Mouse (Mus musculus) stomach, embryonic 16.5 days (tissue): ENCODE data around the gene Cdh22. TPM values are rescaled to one million over a fixed set of nuclear protein-coding genes. Genes with fewer than 3 reads are reported as not detected.

Source experiments
- ATAC-seq: fragments of 200-750 bp; cut with Nextera tagmentation; 2 replicates; pipeline ENCODE4 v1.8.0; 2017; ENCODE audit warnings: moderate number of reproducible peaks, moderate TSS enrichment; ENCODE audit not compliant: insufficient read depth, low FRiP score
- H3K27ac ChIP-seq: fragments of 300-500 bp; sonication (generic); 2 replicates; pipeline ENCODE4 v1.5.1; 2014; ENCODE audit warnings: low read length
- H3K27me3 ChIP-seq: fragments of 300-500 bp; sonication (generic); 2 replicates; pipeline ENCODE4 v1.6.1; 2014; ENCODE audit warnings: low read length, control low read depth, mixed read lengths; ENCODE audit not compliant: control insufficient read depth, insufficient read depth
- H3K36me3 ChIP-seq: fragments of 300-500 bp; sonication (generic); 2 replicates; pipeline ENCODE4 v1.6.1; 2014; ENCODE audit warnings: low read length; ENCODE audit not compliant: control insufficient read depth, insufficient read depth
- H3K4me1 ChIP-seq: fragments of 300-500 bp; sonication (generic); 2 replicates; pipeline ENCODE4 v1.6.1; 2014; ENCODE audit warnings: low read length, control low read depth, mixed read lengths; ENCODE audit not compliant: control insufficient read depth, insufficient read depth
- H3K4me2 ChIP-seq: fragments of 300-500 bp; sonication (generic); 2 replicates; pipeline ENCODE4 v1.6.1; 2014; ENCODE audit warnings: low read depth, low read length, mixed read lengths
- H3K4me3 ChIP-seq: fragments of 300-500 bp; sonication (generic); replicated peaks from 2 replicates; pipeline ENCODE4 v1.5.1; 2014; ENCODE audit warnings: mild to moderate bottlenecking, low read length
- H3K9ac ChIP-seq: fragments of 300-500 bp; sonication (generic); 2 replicates; pipeline ENCODE4 v1.6.1; 2014; ENCODE audit warnings: low read length
- H3K9me3 ChIP-seq: fragments of 300-500 bp; sonication (generic); replicated peaks from 2 replicates; pipeline ENCODE4 v1.6.1; 2016; ENCODE audit warnings: low read length, control low read depth; ENCODE audit not compliant: control insufficient read depth
- WGBS: fragments of 180-500 bp; shearing (Covaris S2); extraction: QIAGEN DNeasy Blood & Tissue Kit; methylation state at CpG from one replicate; pipeline ENCODE4 v1.1.7; 2014; 5-methylcytosine and 5-hydroxymethylcytosine counted together
- polyA plus RNA-seq: library from polyadenylated mRNA; unstranded; fragments of >200 nt; fragmentation: Nextera tagmentation; extraction: Ambion mirVana; gene quantifications from 2 replicates; pipeline ENCODE4 v1.2.1, GENCODE M21; 2015

The Cdh22 gene
- polyA plus RNA-seq, 1 experiment from 2014 or later: 0.21 TPM

- Histone ChIP-seq H3K9ac (no peak overlapping the region), H3K4me1 (0 out of 2 replicates have a peak, but pooled peaks cover 3% of the 10 kb centered on the region), H3K36me3 (no peaks in the 10 kb centered on the region), H3K4me2 (no peak overlapping the region), H3K4me3 (no peak overlapping the region), H3K27me3 (no peaks in the 10 kb centered on the region), H3K27ac (no peak overlapping the region), H3K9me3 (no peaks in the 10 kb centered on the region)
- WGBS: 22% methylated on average over 8 of the region's 8 CpGs
- no peak for ATAC-seq
These were observed 36.7 kb upstream of the Cdh22 start for GRCm38 (mm10) chr2:165271326-165271725.

GRCm38 (mm10) chr2:165270858-165271257 lies 36.2 kb upstream of the Cdh22 start:
- no peak for ATAC-seq
- no peaks in the 10 kb centered on the region for H3K27me3 ChIP-seq

DNA sequence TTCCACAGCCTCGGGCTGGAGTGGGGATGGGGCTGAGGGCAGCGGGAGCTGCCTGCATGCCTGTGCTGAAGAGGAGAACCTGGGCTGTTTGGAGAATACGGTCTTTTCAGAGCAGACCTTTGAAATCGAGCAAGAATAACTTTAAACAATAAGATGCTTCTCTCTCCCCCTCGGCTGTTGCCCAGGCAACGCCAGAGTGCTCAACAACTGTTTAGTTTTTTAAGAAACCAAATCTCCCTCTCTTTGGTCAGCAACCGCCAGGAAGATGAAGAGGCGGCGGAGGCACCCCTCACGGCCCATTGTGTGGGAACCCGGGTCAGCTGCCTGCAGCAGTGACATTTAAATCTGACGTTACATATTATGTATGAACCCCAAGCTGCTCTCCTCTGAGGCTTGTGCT lies 32.1 kb upstream of the Cdh22 start:
- no peak overlapping the region for H3K9ac ChIP-seq
- ATAC-seq: no peak
- no peaks in the 10 kb centered on the region for H3K4me1 ChIP-seq
- no peaks in the 10 kb centered on the region for H3K27me3 ChIP-seq
- H3K36me3 ChIP-seq: no peaks in the 10 kb centered on the region
- no peak overlapping the region for H3K4me3 ChIP-seq
- H3K9me3 ChIP-seq: no peaks in the 10 kb centered on the region
- H3K4me2 ChIP-seq: no peak overlapping the region
- H3K27ac ChIP-seq: no peak overlapping the region
- WGBS: 16% methylated on average over 12 of the region's 12 CpGs

More at GRCm38 (mm10) chr2:165270858-165271257, 36.2 kb upstream of the Cdh22 start:
- Histone ChIP-seq H3K27ac (no peak overlapping the region), H3K36me3 (no peaks in the 10 kb centered on the region), H3K9ac (no peak overlapping the region), H3K4me2 (no peak overlapping the region), H3K9me3 (no peaks in the 10 kb centered on the region), H3K4me1 (0 out of 2 replicates have a peak, but pooled peaks cover 3% of the 10 kb centered on the region), H3K4me3 (no peak overlapping the region)
- WGBS: 42% methylated on average over 7 of the region's 7 CpGs

- H3K4me3 ChIP-seq: no peak overlapping the region
- H3K4me2 ChIP-seq: no peak overlapping the region
- ATAC-seq: no peak
- H3K9ac ChIP-seq: no peak overlapping the region
- no peaks in the 10 kb centered on the region for H3K36me3 ChIP-seq
- H3K27ac ChIP-seq: no peak overlapping the region
- 55% methylated on average over 7 of the region's 7 CpGs for WGBS
- no peaks in the 10 kb centered on the region for H3K27me3 ChIP-seq
- no peaks in the 10 kb centered on the region for H3K4me1 ChIP-seq
- H3K9me3 ChIP-seq: no peaks in the 10 kb centered on the region
These were observed 29.2 kb upstream of the Cdh22 start for GRCm38 (mm10) chr2:165263861-165264260.

GRCm38 (mm10) chr2:165262274-165262990 lies 27.8 kb upstream of the Cdh22 start:
- 58% methylated on average over 18 of the region's 18 CpGs for WGBS
- no peak overlapping the region for H3K4me3 ChIP-seq
- no peak overlapping the region for H3K4me2 ChIP-seq
- no peaks in the 10 kb centered on the region for H3K4me1 ChIP-seq
- no peak for ATAC-seq
- H3K9me3 ChIP-seq: no peaks in the 10 kb centered on the region
- H3K9ac ChIP-seq: no peak overlapping the region
- no peaks in the 10 kb centered on the region for H3K36me3 ChIP-seq
- no peak overlapping the region for H3K27ac ChIP-seq
- no peaks in the 10 kb centered on the region for H3K27me3 ChIP-seq

DNA sequence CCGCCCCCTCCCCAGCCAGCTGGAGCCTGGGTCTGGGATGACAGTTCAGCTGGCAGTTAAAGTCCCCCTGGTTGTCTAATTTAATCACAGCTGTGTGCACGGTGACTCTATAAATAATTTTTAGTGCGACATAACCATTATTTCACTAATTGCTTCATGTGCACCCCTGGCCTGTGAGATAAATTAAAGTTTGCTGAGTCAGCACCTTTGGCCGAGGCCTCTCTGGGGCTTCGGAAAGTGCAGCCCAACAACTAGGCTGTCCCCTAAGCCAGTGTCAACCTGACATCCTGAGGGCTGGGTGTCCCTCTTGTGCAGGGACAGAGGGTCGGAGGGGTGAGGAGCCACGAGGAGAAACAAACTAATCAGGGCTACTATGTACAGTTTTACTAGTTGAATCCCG lies 25.2 kb upstream of the Cdh22 start:
- ATAC-seq: no peak
- WGBS: 71% methylated on average over 8 of the region's 8 CpGs
- H3K36me3 ChIP-seq: no peaks in the 10 kb centered on the region
- no peak overlapping the region for H3K27ac ChIP-seq
- H3K9ac ChIP-seq: no peak overlapping the region
- H3K4me3 ChIP-seq: no peak overlapping the region
- H3K9me3 ChIP-seq: no peaks in the 10 kb centered on the region
- no peak overlapping the region for H3K4me2 ChIP-seq
- H3K4me1 ChIP-seq: no peaks in the 10 kb centered on the region
- 0 out of 2 replicates have a peak, but pooled peaks cover 8% of the 10 kb centered on the region for H3K27me3 ChIP-seq

DNA sequence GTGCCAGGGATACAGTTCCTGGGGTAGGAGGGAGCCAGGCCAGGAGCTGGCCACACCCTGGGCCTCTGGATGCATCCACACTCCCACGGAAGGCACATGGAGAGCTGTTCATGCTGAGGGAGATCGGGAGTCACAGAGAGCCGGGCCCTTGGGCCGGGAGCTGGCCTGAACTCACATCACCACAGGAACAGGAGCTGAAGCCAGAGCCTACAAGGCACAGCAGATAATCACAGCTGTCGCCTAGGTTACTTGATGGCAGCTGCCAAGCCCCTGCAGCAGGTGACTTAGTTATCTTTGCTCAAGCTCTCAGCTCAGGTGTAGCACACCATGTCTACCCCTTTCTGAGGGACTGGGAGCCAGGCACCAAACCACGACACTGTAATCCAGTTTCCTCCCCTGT lies 23.7 kb upstream of the Cdh22 start:
- H3K9ac ChIP-seq: no peak overlapping the region
- no peaks in the 10 kb centered on the region for H3K9me3 ChIP-seq
- ATAC-seq: no peak
- H3K27ac ChIP-seq: no peak overlapping the region
- H3K36me3 ChIP-seq: no peaks in the 10 kb centered on the region
- peaks cover 11% of the 10 kb centered on the region for H3K27me3 ChIP-seq
- no peaks in the 10 kb centered on the region for H3K4me1 ChIP-seq
- no peak overlapping the region for H3K4me2 ChIP-seq
- no peak overlapping the region for H3K4me3 ChIP-seq
- WGBS: 68% methylated on average over 6 of the region's 6 CpGs

DNA sequence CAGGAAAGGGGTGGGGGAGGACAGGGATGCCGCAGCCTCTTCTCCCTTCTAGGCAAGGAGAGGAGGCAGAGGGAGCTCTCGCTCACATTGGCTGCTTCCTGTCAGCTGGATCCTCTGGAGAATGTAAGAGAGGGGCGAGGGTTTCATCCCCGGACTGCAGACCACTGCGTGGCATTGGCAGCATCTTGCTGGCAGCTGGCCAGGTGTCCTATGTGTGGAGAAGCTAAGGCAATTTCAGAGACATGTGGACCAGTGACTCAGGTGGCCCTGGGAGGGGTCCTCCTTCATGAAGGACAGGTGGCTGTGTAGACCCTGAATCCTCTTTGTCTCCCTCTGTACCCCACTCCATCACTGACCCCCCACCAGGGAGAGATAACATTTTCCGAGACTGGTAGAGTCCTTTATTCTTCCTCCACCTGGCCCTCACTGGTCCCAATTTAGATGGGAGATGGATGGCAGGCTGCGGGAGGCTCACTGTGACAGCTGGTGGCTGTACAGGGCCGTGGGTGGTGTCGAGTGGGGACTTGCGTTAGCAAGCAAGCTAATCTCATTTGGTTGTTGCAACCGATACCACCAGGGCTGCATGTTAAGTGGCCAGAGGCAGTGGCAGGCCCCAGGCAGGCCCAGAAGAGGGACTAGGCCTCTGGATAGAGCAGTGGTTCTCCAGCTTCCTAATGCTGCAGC lies 22.6 kb upstream of the Cdh22 start:
- no peak overlapping the region for H3K27ac ChIP-seq
- H3K9me3 ChIP-seq: no peaks in the 10 kb centered on the region
- H3K4me1 ChIP-seq: no peaks in the 10 kb centered on the region
- no peak overlapping the region for H3K9ac ChIP-seq
- 43% methylated on average over 11 of the region's 11 CpGs for WGBS
- H3K4me3 ChIP-seq: no peak overlapping the region
- ATAC-seq: no peak
- H3K27me3 ChIP-seq: peaks cover 20% of the 10 kb centered on the region
- no peak overlapping the region for H3K4me2 ChIP-seq
- no peaks in the 10 kb centered on the region for H3K36me3 ChIP-seq

GRCm38 (mm10) chr2:165256213-165256612 lies 21.6 kb upstream of the Cdh22 start:
- no peaks in the 10 kb centered on the region for H3K36me3 ChIP-seq

More at GRCm38 (mm10) chr2:165256213-165256612, 21.6 kb upstream of the Cdh22 start:
- Histone ChIP-seq H3K9ac (no peak overlapping the region), H3K9me3 (no peaks in the 10 kb centered on the region), H3K27me3 (peaks cover 20% of the 10 kb centered on the region), H3K4me2 (no peak overlapping the region), H3K4me1 (no peaks in the 10 kb centered on the region), H3K4me3 (no peak overlapping the region), H3K27ac (no peak overlapping the region)
- 0 out of 2 replicates have a peak, but pooled peaks have one; percentile 30 for ATAC-seq
- 73% methylated on average over 10 of the region's 10 CpGs for WGBS
